Mouse (Mus musculus) gastrocnemius, postnatal 14 days (tissue): ENCODE measurements around the gene Slc22a2. TPM values are rescaled to one million over a fixed set of nuclear protein-coding genes. Genes with fewer than 3 reads are reported as not detected.
"Not testable (repeated sequence)": the region's sequence is repeated elsewhere in the genome, so short reads cannot be mapped to it uniquely, and the experiment has no call there.

Experiments
- DNase-seq: peaks from one replicate; pipeline ENCODE4 v3.0.0; 2021; ENCODE audit warnings: mixed read lengths
- intact Hi-C: fragments of 180-260 bp; cut with DNase I; formaldehyde crosslinking; loops from one replicate; pipeline ENCODE4 v1.15.1; 2025; ENCODE audit warnings: low total_unique reads
- long read RNA-seq, 2 experiments: library from polyadenylated mRNA; stranded (forward); transcript quantifications; one replicate each; pipeline ENCODE4 v2.0.0; 2021
- total RNA-seq, 2 experiments: library from RNA; stranded (reverse); gene quantifications; 2 replicates each; pipeline ENCODE4 v1.2.3; 2021

Slc22a2 gene
- not detected for total RNA-seq
- long read RNA-seq, experiment 1, result 0 reads
- long read RNA-seq, experiment 2, result 0 reads

GRCm38 (mm10) chr17:12583991-12584390 is at the start of gene Slc22a2:
Gene Slc22a2 (plus strand): TSS chr17:12584132.
- DNase-seq, result no peak
- intact Hi-C loops, result no loop called here

- DNase-seq, result peak; percentile 77
- intact Hi-C loops, result loop anchor here (2.0 to 5.0 kb wide), 2 partner anchors 126 to 278 kb away; no protein-coding TSS in a partner anchor
Observed at GRCm38 (mm10) chr17:12534353-12535145, 49.4 kb upstream of the Slc22a2 start.

GRCm38 (mm10) chr17:12562215-12562614 is 21.7 kb upstream of the Slc22a2 start:
- intact Hi-C loops, result no loop called here
- DNase-seq, result no peak

- intact Hi-C loops, result not testable (repeated sequence)
Observed at GRCm38 (mm10) chr17:12564481-12565000, 19.4 kb upstream of the Slc22a2 start.

GRCm38 (mm10) chr17:12565443-12565842 is 18.5 kb upstream of the Slc22a2 start:
- no peak for DNase-seq
- intact Hi-C loops, result no loop called here

More at GRCm38 (mm10) chr17:12564481-12565000, 19.4 kb upstream of the Slc22a2 start:
- DNase-seq, result not testable (repeated sequence)

DNA sequence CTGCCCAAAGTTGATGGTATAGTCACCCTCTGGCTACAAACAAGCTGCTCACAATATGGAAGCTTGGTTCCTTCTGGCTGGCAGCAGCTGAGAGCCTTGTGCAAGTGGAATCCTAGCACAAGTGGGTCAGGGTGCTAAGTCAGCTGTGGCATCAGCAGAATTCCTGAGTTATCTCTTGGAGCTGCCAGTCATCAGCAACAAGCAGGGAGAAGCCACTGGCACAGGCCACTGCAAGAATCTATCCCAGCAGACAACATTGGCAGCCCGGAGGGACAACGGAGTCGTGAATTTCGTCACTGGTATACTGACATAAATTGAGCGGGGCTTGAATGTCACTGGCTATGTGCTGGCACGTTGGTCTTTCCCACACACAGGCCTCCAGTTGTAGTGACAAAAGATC is 12.6 kb upstream of the Slc22a2 start:
- peak; percentile 11 for DNase-seq
- intact Hi-C loops, result no loop called here

GRCm38 (mm10) chr17:12571924-12572463 is 11.9 kb upstream of the Slc22a2 start:
- peak; percentile 18 for DNase-seq
- intact Hi-C loops, result no loop called here

GRCm38 (mm10) chr17:12575391-12575790 is 8.5 kb upstream of the Slc22a2 start:
- DNase-seq, result no peak
- intact Hi-C loops, result no loop called here

GRCm38 (mm10) chr17:12577096-12577495 is 6.8 kb upstream of the Slc22a2 start:
- intact Hi-C loops, result no loop called here
- DNase-seq, result no peak

DNA sequence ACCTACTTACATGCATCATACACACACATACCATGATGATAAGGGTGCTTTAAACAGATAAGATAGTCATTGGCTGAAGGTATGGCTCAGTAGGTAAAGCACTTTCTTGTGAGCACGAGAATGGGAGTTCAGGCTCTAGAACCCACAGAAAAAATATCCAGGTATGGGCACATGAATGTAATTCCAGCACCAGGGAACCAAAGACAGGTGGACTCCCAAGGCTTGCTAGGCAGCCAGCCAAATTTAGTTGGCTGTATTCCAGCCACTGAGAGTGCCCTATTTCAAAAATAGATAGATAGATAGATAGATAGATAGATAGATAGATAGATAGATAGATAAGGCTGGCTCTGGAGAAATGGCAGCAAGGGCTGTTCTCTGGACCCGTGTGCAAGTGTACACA is 1.4 kb downstream of the Slc22a2 start:
- no peak for DNase-seq
- intact Hi-C loops, result no loop called here

GRCm38 (mm10) chr17:12586966-12587365 is 3.0 kb downstream of the Slc22a2 start:
- intact Hi-C loops, result no loop called here
- DNase-seq, result no peak

GRCm38 (mm10) chr17:12588801-12589247 is 4.9 kb downstream of the Slc22a2 start:
- intact Hi-C loops, result no loop called here

GRCm38 (mm10) chr17:12590911-12591625 is 7.1 kb downstream of the Slc22a2 start:
- intact Hi-C loops, result no loop called here
- DNase-seq, result no peak

More at GRCm38 (mm10) chr17:12588801-12589247, 4.9 kb downstream of the Slc22a2 start:
- DNase-seq, result no peak

- intact Hi-C loops, result no loop called here
- DNase-seq, result no peak
Observed at GRCm38 (mm10) chr17:12595846-12596515, 12.0 kb downstream of the Slc22a2 start.

GRCm38 (mm10) chr17:12606634-12607033 is 22.7 kb downstream of the Slc22a2 start:
- no peak for DNase-seq
- intact Hi-C loops, result no loop called here

GRCm38 (mm10) chr17:12607202-12607601 is 23.3 kb downstream of the Slc22a2 start:
- intact Hi-C loops, result no loop called here
- no peak for DNase-seq

DNA sequence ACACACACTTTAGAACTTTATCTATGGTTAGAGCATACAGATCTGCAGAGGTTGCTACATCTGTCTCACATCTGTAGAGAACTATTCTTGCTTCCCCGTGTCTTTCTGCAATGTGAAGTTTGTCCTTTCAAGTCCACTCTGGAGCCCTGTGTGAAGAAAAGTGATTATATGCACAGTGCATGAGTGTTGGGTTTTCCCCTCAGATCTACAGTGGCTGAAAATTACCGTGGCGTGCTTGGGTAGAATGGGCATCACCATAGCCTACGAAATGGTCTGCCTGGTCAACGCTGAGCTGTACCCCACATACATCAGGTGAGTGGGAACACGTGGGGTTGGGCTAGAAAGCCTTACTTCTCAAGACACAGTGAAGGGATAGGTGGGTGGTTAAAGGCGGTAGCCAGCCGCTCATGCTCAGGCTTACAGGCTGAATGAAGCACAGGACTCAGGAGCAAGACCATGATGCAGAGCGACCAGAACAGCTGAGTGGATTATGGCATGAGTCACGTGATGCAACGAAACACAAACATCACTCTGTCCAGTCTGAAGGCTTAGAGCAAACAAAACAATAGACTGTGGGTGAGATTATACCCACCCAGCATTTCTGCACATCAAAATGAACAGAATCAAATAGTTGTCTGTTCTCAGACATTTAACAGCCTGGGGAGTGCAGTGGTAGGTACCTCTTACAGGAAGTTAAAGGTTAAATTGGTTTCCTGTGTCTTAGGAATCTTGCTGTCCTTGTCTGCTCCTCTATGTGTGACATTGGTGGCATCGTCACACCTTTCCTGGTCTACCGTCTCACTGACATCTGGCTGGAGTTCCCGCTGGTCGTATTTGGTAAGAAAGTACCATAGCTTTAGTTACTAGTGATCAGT is 30.8 kb downstream of the Slc22a2 start:
- DNase-seq, result no peak
- intact Hi-C loops, result no loop called here

GRCm38 (mm10) chr17:12615429-12615828 is 31.5 kb downstream of the Slc22a2 start:
- DNase-seq, result no peak
- intact Hi-C loops, result no loop called here

GRCm38 (mm10) chr17:12619641-12620040 is 35.7 kb downstream of the Slc22a2 start:
- intact Hi-C loops, result no loop called here
- DNase-seq, result no peak
